Mouse (Mus musculus) liver, embryonic 16.5 days (tissue): ENCODE data around the gene Axin1. TPM values are rescaled to one million over a fixed set of nuclear protein-coding genes. Genes with fewer than 3 reads are reported as not detected.
A peak's percentile ranks its signal among the peaks of the same experiment; 100 is the strongest.

Experiments used
- ATAC-seq: fragments of 200-750 bp; cut with Nextera tagmentation; 2 replicates; pipeline ENCODE4 v1.8.0; 2017; ENCODE audit warnings: low read depth, mild to moderate bottlenecking, moderate number of reproducible peaks, moderate library complexity
- H3K27ac ChIP-seq: fragments of 300-500 bp; sonication (generic); 2 replicates; pipeline ENCODE4 v1.5.1; 2014; ENCODE audit warnings: mild to moderate bottlenecking, low read length
- H3K27me3 ChIP-seq: fragments of 300-500 bp; sonication (generic); 2 replicates; pipeline ENCODE4 v1.6.1; 2014; ENCODE audit warnings: low read depth, low read length, mixed read lengths; ENCODE audit not compliant: control insufficient read depth, insufficient read depth
- H3K36me3 ChIP-seq: fragments of 300-500 bp; sonication (generic); 2 replicates; pipeline ENCODE4 v1.6.1; 2014; ENCODE audit warnings: mild to moderate bottlenecking; ENCODE audit not compliant: control insufficient read depth, insufficient read depth
- H3K4me1 ChIP-seq: fragments of 300-500 bp; sonication (generic); 2 replicates; pipeline ENCODE4 v1.6.1; 2014; ENCODE audit warnings: low read depth, low read length, mixed read lengths; ENCODE audit not compliant: control insufficient read depth
- H3K4me2 ChIP-seq: fragments of 300-500 bp; sonication (generic); 2 replicates; pipeline ENCODE4 v1.6.1; 2014; ENCODE audit warnings: low read depth, low read length, mixed read lengths
- H3K4me3 ChIP-seq: fragments of 300-500 bp; sonication (generic); 2 replicates; pipeline ENCODE4 v1.5.1; 2014; ENCODE audit warnings: low read depth, mild to moderate bottlenecking, low read length
- H3K9ac ChIP-seq: fragments of 300-500 bp; sonication (generic); 2 replicates; pipeline ENCODE4 v1.6.1; 2014; ENCODE audit warnings: low read depth, low read length
- H3K9me3 ChIP-seq: fragments of 300-500 bp; sonication (generic); replicated peaks from 2 replicates; pipeline ENCODE4 v1.6.1; 2016; ENCODE audit warnings: low read length; ENCODE audit not compliant: control insufficient read depth
- whole genome bisulfite sequencing: fragments of 180-500 bp; shearing (Covaris S2); extraction: QIAGEN DNeasy Blood & Tissue Kit; methylation state at CpG from one replicate; pipeline ENCODE4 v1.1.7; 2014; ENCODE audit not compliant: insufficient replicate concordance; 5-methylcytosine and 5-hydroxymethylcytosine counted together
- polyA plus RNA-seq: library from polyadenylated mRNA; unstranded; fragments of >200 nt; fragmentation: Nextera tagmentation; extraction: Ambion mirVana; gene quantifications from 2 replicates; pipeline ENCODE4 v1.2.1, GENCODE M21; 2015

The Axin1 gene
- polyA plus RNA-seq, 1 experiment from 2014 or later: 2.6 TPM

GRCm38 (mm10) chr17:26212681-26213080, 74.2 kb downstream of the Axin1 start:
- Histone ChIP-seq H3K4me3 (no peak overlapping the region), H3K4me2 (no peak overlapping the region), H3K9me3 (no peaks in the 10 kb centered on the region), H3K27me3 (no peaks in the 10 kb centered on the region; the same call in 1 of the 2 replicates), H3K4me1 (no peaks in the 10 kb centered on the region), H3K9ac (no peak overlapping the region), H3K36me3 (no peaks in the 10 kb centered on the region), H3K27ac (no peak overlapping the region)
- ATAC-seq: no peak
- WGBS: 75% methylated on average over 11 of the region's 11 CpGs

- Histone ChIP-seq H3K27ac (no peak overlapping the region), H3K9me3 (no peaks in the 10 kb centered on the region), H3K4me2 (no peak overlapping the region), H3K9ac (no peak overlapping the region), H3K36me3 (no peaks in the 10 kb centered on the region), H3K4me1 (no peaks in the 10 kb centered on the region), H3K27me3 (no peaks in the 10 kb centered on the region), H3K4me3 (no peak overlapping the region)
- WGBS: 66% methylated on average over 2 of the region's 2 CpGs
- no peak for ATAC-seq
These were observed 83.0 kb downstream of the Axin1 start for GRCm38 (mm10) chr17:26221508-26221907.

- Histone ChIP-seq H3K9me3 (no peaks in the 10 kb centered on the region), H3K27ac (no peak overlapping the region), H3K36me3 (no peaks in the 10 kb centered on the region), H3K4me2 (no peak overlapping the region), H3K4me3 (no peak overlapping the region), H3K27me3 (no peaks in the 10 kb centered on the region), H3K9ac (no peak overlapping the region), H3K4me1 (no peaks in the 10 kb centered on the region)
- ATAC-seq: no peak
- 56% methylated on average over 12 of the region's 12 CpGs for WGBS
These were observed 86.7 kb downstream of the Axin1 start for GRCm38 (mm10) chr17:26225150-26225549.

- no peaks in the 10 kb centered on the region for H3K4me1 ChIP-seq
- WGBS: 40% methylated on average over 5 of the region's 5 CpGs
- H3K36me3 ChIP-seq: no peaks in the 10 kb centered on the region
- no peak overlapping the region for H3K27ac ChIP-seq
- H3K4me2 ChIP-seq: no peak overlapping the region
- no peak overlapping the region for H3K4me3 ChIP-seq
- H3K27me3 ChIP-seq: no peaks in the 10 kb centered on the region
- no peak for ATAC-seq
- H3K9ac ChIP-seq: no peak overlapping the region
- no peaks in the 10 kb centered on the region for H3K9me3 ChIP-seq
These were observed 91.3 kb downstream of the Axin1 start for GRCm38 (mm10) chr17:26229776-26230175.

- Histone ChIP-seq H3K4me3 (no peak overlapping the region), H3K4me1 (no peaks in the 10 kb centered on the region; the same call in 1 of the 2 replicates), H3K9ac (no peak overlapping the region), H3K36me3 (no peaks in the 10 kb centered on the region), H3K27me3 (no peaks in the 10 kb centered on the region), H3K9me3 (no peaks in the 10 kb centered on the region), H3K4me2 (no peak overlapping the region), H3K27ac (0 out of 2 replicates have a peak overlapping the region, but pooled peaks have one; percentile 17)
- 60% methylated on average over 5 of the region's 5 CpGs for WGBS
- ATAC-seq: no peak
These were observed 92.7 kb downstream of the Axin1 start for GRCm38 (mm10) chr17:26231156-26231555.

GRCm38 (mm10) chr17:26232863-26233262, 94.4 kb downstream of the Axin1 start:
- Histone ChIP-seq H3K9me3 (no peaks in the 10 kb centered on the region), H3K36me3 (no peaks in the 10 kb centered on the region), H3K27me3 (no peaks in the 10 kb centered on the region), H3K4me3 (no peak overlapping the region), H3K4me1 (peaks cover 7% of the 10 kb centered on the region), H3K4me2 (no peak overlapping the region), H3K27ac (no peak overlapping the region), H3K9ac (no peak overlapping the region)
- WGBS: 65% methylated on average over 8 of the region's 8 CpGs
- no peak for ATAC-seq

GRCm38 (mm10) chr17:26234386-26234785, 95.9 kb downstream of the Axin1 start:
- Histone ChIP-seq H3K27ac (no peak overlapping the region), H3K36me3 (no peaks in the 10 kb centered on the region), H3K4me3 (no peak overlapping the region), H3K4me2 (no peak overlapping the region), H3K9ac (no peak overlapping the region), H3K9me3 (no peaks in the 10 kb centered on the region), H3K27me3 (no peaks in the 10 kb centered on the region), H3K4me1 (peaks cover 8% of the 10 kb centered on the region)
- WGBS: 75% methylated on average over 8 of the region's 8 CpGs
- no peak for ATAC-seq

GRCm38 (mm10) chr17:26235077-26235815, 96.8 kb downstream of the Axin1 start:
- Histone ChIP-seq H3K9ac (no peak overlapping the region), H3K36me3 (no peaks in the 10 kb centered on the region), H3K27ac (no peak overlapping the region), H3K4me1 (peaks cover 15% of the 10 kb centered on the region), H3K4me2 (no peak overlapping the region), H3K27me3 (no peaks in the 10 kb centered on the region), H3K4me3 (no peak overlapping the region), H3K9me3 (no peaks in the 10 kb centered on the region)
- 16% methylated on average over 13 of the region's 13 CpGs for WGBS
- ATAC-seq: no peak

GRCm38 (mm10) chr17:26237667-26238066, 99.2 kb downstream of the Axin1 start:
- no peak overlapping the region for H3K4me2 ChIP-seq
- 35% methylated on average over 10 of the region's 10 CpGs for WGBS
- H3K27me3 ChIP-seq: no peaks in the 10 kb centered on the region
- H3K4me1 ChIP-seq: peaks cover 27% of the 10 kb centered on the region
- no peaks in the 10 kb centered on the region for H3K36me3 ChIP-seq
- ATAC-seq: 0 out of 2 replicates have a peak, but pooled peaks have one; percentile 45
- no peak overlapping the region for H3K4me3 ChIP-seq
- H3K9ac ChIP-seq: no peak overlapping the region
- H3K27ac ChIP-seq: no peak overlapping the region
- H3K9me3 ChIP-seq: no peaks in the 10 kb centered on the region
